Mouse (Mus musculus): Measurements from ENCODE around the gene Ntn1. TPM values are rescaled to one million over a fixed set of nuclear protein-coding genes. Genes with fewer than 3 reads are reported as not detected.

Ntn1 gene
- polyA plus RNA-seq, 1 experiment from 2014 or later: 9.1 TPM

GRCm38 (mm10) chr11:68211924-68212578 lies 188.6 kb downstream of the Ntn1 start:
- Histone ChIP-seq H3K4me2 (replicated peaks) (no peak overlapping the region), H3K4me1 (replicated peaks) (peaks cover 48% of the 10 kb centered on the region), H3K9ac (no peak overlapping the region), H3K27ac (peak overlapping the region; percentile 23; the same call in 1 of the 2 replicates), H3K9me3 (no peaks in the 10 kb centered on the region), H3K27me3 (replicated peaks) (no peaks in the 10 kb centered on the region), H3K36me3 (no peaks in the 10 kb centered on the region), H3K4me3 (replicated peaks) (no peak overlapping the region)
- ATAC-seq: peak; percentile 45
- 29% methylated on average over 8 of the region's 8 CpGs for WGBS

GRCm38 (mm10) chr11:68210714-68211113 lies 189.9 kb downstream of the Ntn1 start:
- Histone ChIP-seq H3K36me3 (no peaks in the 10 kb centered on the region), H3K9me3 (no peaks in the 10 kb centered on the region), H3K27me3 (replicated peaks) (no peaks in the 10 kb centered on the region), H3K4me2 (replicated peaks) (no peak overlapping the region), H3K27ac (no peak overlapping the region), H3K4me1 (replicated peaks) (peaks cover 38% of the 10 kb centered on the region), H3K9ac (peak overlapping the region; percentile 17; the same call in 1 of the 2 replicates), H3K4me3 (replicated peaks) (no peak overlapping the region)
- ATAC-seq: no peak
- WGBS: 96% methylated on average over 5 of the region's 5 CpGs

- H3K4me2 ChIP-seq (replicated peaks): no peak overlapping the region
- ATAC-seq: no peak
- H3K27me3 ChIP-seq (replicated peaks): no peaks in the 10 kb centered on the region
- peak overlapping the region; percentile 38; the same call in 1 of the 2 replicates for H3K27ac ChIP-seq
- no peak overlapping the region for H3K9ac ChIP-seq
- H3K4me3 ChIP-seq (replicated peaks): no peak overlapping the region
- no peaks in the 10 kb centered on the region for H3K9me3 ChIP-seq
- peaks cover 32% of the 10 kb centered on the region for H3K4me1 ChIP-seq (replicated peaks)
- 81% methylated on average over 4 of the region's 4 CpGs for WGBS
- no peaks in the 10 kb centered on the region for H3K36me3 ChIP-seq
Measured at GRCm38 (mm10) chr11:68209506-68209905, 191.1 kb downstream of the Ntn1 start.

GRCm38 (mm10) chr11:68208582-68208981 lies 192.0 kb downstream of the Ntn1 start:
- H3K9ac ChIP-seq: no peak overlapping the region
- no peak overlapping the region for H3K4me2 ChIP-seq (replicated peaks)
- H3K36me3 ChIP-seq: no peaks in the 10 kb centered on the region
- peak overlapping the region; percentile 34 for H3K27ac ChIP-seq
- ATAC-seq: no peak
- no peak overlapping the region for H3K4me3 ChIP-seq (replicated peaks)
- H3K9me3 ChIP-seq: no peaks in the 10 kb centered on the region
- WGBS: 68% methylated on average over 1 of the region's 1 CpGs
- no peaks in the 10 kb centered on the region for H3K27me3 ChIP-seq (replicated peaks)
- peaks cover 27% of the 10 kb centered on the region for H3K4me1 ChIP-seq (replicated peaks)

- Histone ChIP-seq H3K36me3 (no peaks in the 10 kb centered on the region), H3K9ac (no peak overlapping the region), H3K4me1 (replicated peaks) (peaks cover 27% of the 10 kb centered on the region), H3K27me3 (replicated peaks) (no peaks in the 10 kb centered on the region), H3K4me3 (replicated peaks) (no peak overlapping the region), H3K9me3 (no peaks in the 10 kb centered on the region), H3K4me2 (replicated peaks) (no peak overlapping the region), H3K27ac (peak overlapping the region; percentile 34; the same call in 1 of the 2 replicates)
- no peak for ATAC-seq
- WGBS: 45% methylated on average over 2 of the region's 2 CpGs
Measured at GRCm38 (mm10) chr11:68208023-68208422, 192.6 kb downstream of the Ntn1 start.

- 88% methylated on average over 10 of the region's 10 CpGs for WGBS
- ATAC-seq: no peak
Measured at GRCm38 (mm10) chr11:68205572-68206229, 194.9 kb downstream of the Ntn1 start.

GRCm38 (mm10) chr11:68204407-68204806 lies 196.2 kb downstream of the Ntn1 start:
- no peak overlapping the region for H3K4me3 ChIP-seq (replicated peaks)
- no peaks in the 10 kb centered on the region for H3K9me3 ChIP-seq
- peaks cover 22% of the 10 kb centered on the region for H3K4me1 ChIP-seq (replicated peaks)
- H3K27me3 ChIP-seq (replicated peaks): no peaks in the 10 kb centered on the region
- no peaks in the 10 kb centered on the region for H3K36me3 ChIP-seq
- H3K9ac ChIP-seq: no peak overlapping the region
- WGBS: 62% methylated on average over 5 of the region's 5 CpGs
- H3K4me2 ChIP-seq (replicated peaks): no peak overlapping the region
- peak overlapping the region; percentile 32; the same call in 1 of the 2 replicates for H3K27ac ChIP-seq
- ATAC-seq: no peak

More at GRCm38 (mm10) chr11:68205572-68206229, 194.9 kb downstream of the Ntn1 start:
- Histone ChIP-seq H3K4me2 (replicated peaks) (no peak overlapping the region), H3K9ac (no peak overlapping the region), H3K4me1 (replicated peaks) (peaks cover 16% of the 10 kb centered on the region; the same call in 1 of the 2 replicates), H3K27me3 (replicated peaks) (no peaks in the 10 kb centered on the region), H3K27ac (no peak overlapping the region), H3K4me3 (replicated peaks) (no peak overlapping the region), H3K36me3 (no peaks in the 10 kb centered on the region), H3K9me3 (no peaks in the 10 kb centered on the region)

- H3K36me3 ChIP-seq: no peaks in the 10 kb centered on the region
- H3K9me3 ChIP-seq: no peaks in the 10 kb centered on the region
- H3K27ac ChIP-seq: no peak overlapping the region
- H3K4me3 ChIP-seq (replicated peaks): no peak overlapping the region
- no peak overlapping the region for H3K4me2 ChIP-seq (replicated peaks)
- H3K9ac ChIP-seq: no peak overlapping the region
- WGBS: 54% methylated on average over 10 of the region's 10 CpGs
- no peaks in the 10 kb centered on the region for H3K27me3 ChIP-seq (replicated peaks)
- H3K4me1 ChIP-seq (replicated peaks): peaks cover 19% of the 10 kb centered on the region
- ATAC-seq: no peak
Measured at GRCm38 (mm10) chr11:68203658-68204315, 196.8 kb downstream of the Ntn1 start.

- H3K4me1 ChIP-seq (replicated peaks): peaks cover 12% of the 10 kb centered on the region
- no peaks in the 10 kb centered on the region for H3K27me3 ChIP-seq (replicated peaks)
- no peak overlapping the region for H3K4me3 ChIP-seq (replicated peaks)
- no peak overlapping the region; the same call in 1 of the 2 replicates for H3K27ac ChIP-seq
- no peaks in the 10 kb centered on the region for H3K9me3 ChIP-seq
- no peak overlapping the region for H3K4me2 ChIP-seq (replicated peaks)
- H3K9ac ChIP-seq: no peak overlapping the region
- 71% methylated on average over 10 of the region's 10 CpGs for WGBS
- no peaks in the 10 kb centered on the region for H3K36me3 ChIP-seq
- ATAC-seq: no peak
Measured at GRCm38 (mm10) chr11:68202561-68202960, 198.1 kb downstream of the Ntn1 start.

- no peaks in the 10 kb centered on the region for H3K27me3 ChIP-seq (replicated peaks)
- H3K4me1 ChIP-seq (replicated peaks): peaks cover 12% of the 10 kb centered on the region
- no peak overlapping the region for H3K9ac ChIP-seq
- H3K36me3 ChIP-seq: no peaks in the 10 kb centered on the region
- ATAC-seq: no peak
- WGBS: 88% methylated on average over 10 of the region's 10 CpGs
- H3K27ac ChIP-seq: no peak overlapping the region; the same call in 1 of the 2 replicates
- no peak overlapping the region for H3K4me2 ChIP-seq (replicated peaks)
- H3K4me3 ChIP-seq (replicated peaks): no peak overlapping the region
- no peaks in the 10 kb centered on the region for H3K9me3 ChIP-seq
Measured at GRCm38 (mm10) chr11:68201811-68202459, 198.7 kb downstream of the Ntn1 start.

GRCm38 (mm10) chr11:68201063-68201462 lies 199.6 kb downstream of the Ntn1 start:
- H3K4me3 ChIP-seq (replicated peaks): no peak overlapping the region
- peaks cover 18% of the 10 kb centered on the region for H3K4me1 ChIP-seq (replicated peaks)
- 61% methylated on average over 1 of the region's 1 CpGs for WGBS
- no peaks in the 10 kb centered on the region for H3K27me3 ChIP-seq (replicated peaks)
- no peak for ATAC-seq
- no peaks in the 10 kb centered on the region for H3K36me3 ChIP-seq
- H3K27ac ChIP-seq: no peak overlapping the region
- H3K4me2 ChIP-seq (replicated peaks): no peak overlapping the region
- no peak overlapping the region for H3K9ac ChIP-seq
- no peaks in the 10 kb centered on the region for H3K9me3 ChIP-seq

- Histone ChIP-seq H3K9me3 (no peaks in the 10 kb centered on the region), H3K4me1 (replicated peaks) (peaks cover 24% of the 10 kb centered on the region), H3K4me3 (replicated peaks) (no peak overlapping the region), H3K36me3 (no peaks in the 10 kb centered on the region), H3K9ac (no peak overlapping the region), H3K4me2 (replicated peaks) (no peak overlapping the region), H3K27ac (no peak overlapping the region), H3K27me3 (replicated peaks) (no peaks in the 10 kb centered on the region)
- ATAC-seq: no peak
- 73% methylated on average over 4 of the region's 4 CpGs for WGBS
Measured at GRCm38 (mm10) chr11:68200500-68200899, 200.1 kb downstream of the Ntn1 start.

Data from intestine, embryonic 15.5 days (tissue).